Mouse (Mus musculus) adrenal gland, postnatal 14 days (tissue): ENCODE measurements at regions not wholly inside any gene's neighbourhood (a gene's known extent, or its start where the extent isn't known, plus 50 kb on each side); places are given as distances from the start of the nearest gene placed in this dataset.

ENCODE experiments used
- DNase-seq: peaks from one replicate; pipeline ENCODE4 v3.0.0; 2021; ENCODE audit warnings: mixed read lengths

- no peak for DNase-seq
Measured at GRCm38 (mm10) chr10:24444572-24444971, 150.7 kb upstream of the Ccn2 start.

DNA sequence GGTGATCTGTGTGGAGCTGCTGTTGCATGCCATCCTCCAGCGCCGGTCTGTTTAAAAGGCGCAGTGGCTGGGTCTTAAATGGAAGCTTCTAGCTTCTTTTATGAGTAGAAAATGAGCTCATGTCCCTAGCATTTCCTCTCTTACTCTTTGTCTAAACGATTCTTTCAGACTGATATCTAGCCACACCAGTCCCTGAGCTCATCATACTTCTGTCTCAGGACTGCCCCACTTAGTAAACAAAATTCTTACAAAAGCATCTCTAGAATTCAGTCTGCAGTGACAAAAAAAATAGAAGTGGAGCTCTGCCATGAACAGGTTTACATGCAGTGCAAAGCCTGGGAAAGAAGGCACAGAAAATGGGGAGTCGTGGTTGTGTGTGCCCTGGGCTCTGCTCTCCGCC is 150.2 kb upstream of the Ccn2 start:
- no peak for DNase-seq

DNA sequence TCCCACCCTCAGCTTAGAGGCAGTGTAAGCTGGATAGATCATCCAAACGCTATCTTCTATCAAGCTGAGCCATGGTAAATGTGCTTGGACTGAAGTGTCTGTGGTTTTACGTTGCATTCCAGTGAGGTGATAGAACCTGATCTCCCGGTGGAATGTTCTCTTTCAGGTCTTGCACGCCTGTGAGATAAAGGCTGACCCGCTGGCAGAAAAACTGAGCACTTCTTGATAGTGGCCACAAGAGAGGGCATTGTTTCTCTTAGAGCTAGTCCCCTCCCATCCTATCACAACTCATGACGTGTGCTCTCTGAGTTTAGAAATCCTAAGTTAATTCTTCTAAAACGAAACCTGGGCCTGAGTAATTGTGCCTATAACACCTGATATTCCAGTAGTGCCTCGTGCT is 149.1 kb upstream of the Ccn2 start:
- DNase-seq, result no peak

DNA sequence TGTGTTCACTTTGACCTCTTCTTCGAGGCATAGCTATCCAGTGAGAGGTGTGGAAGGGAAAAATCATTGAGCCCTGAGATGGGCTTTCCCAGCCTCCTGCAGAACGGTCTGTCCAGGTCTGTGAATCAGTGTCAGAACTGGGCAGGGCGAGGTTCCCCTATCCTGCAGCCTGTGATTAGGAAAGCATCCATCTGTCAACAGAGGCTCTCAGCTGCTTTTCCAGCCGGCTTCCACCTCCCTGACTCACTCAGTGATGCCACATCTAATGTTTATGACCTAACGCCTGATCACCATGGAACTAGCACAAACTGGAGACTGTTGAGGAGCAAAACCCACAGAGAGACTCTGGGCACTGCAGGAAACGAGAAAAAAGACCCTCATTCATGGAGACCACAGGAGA is 148.1 kb upstream of the Ccn2 start:
- no peak for DNase-seq

DNA sequence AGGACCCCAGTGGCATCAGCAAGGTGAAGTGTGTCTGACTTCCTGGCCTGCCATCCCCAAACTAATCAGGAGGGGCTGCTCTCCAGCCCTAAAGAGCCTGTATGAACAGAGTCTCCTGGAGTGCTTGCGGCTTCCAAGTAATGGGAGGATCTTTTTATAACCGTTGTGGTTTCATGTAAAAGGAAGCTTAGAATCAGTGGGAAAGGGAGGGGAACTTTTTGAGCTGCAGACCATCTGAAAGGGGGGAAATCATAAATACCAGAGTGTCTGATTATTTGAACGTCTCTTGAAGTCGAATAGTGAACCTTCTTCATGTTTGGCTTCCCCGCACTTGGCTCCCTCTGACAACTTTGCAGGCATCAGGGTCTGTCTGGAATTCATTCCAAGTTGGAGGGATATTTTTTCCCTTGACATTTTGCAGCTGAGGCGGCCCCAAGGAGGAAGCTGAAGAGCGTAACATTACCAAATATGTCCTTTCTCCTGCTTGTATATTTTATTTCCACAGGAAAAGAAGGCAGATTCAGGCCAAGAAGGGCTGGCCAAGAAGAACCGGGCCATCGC is 147.2 kb upstream of the Ccn2 start:
- DNase-seq, result no peak

GRCm38 (mm10) chr10:24453507-24453906 is 141.7 kb upstream of the Ccn2 start:
- no peak for DNase-seq

- peak; percentile 14 for DNase-seq
Measured at GRCm38 (mm10) chr10:24458667-24459066, 136.6 kb upstream of the Ccn2 start.

- no peak for DNase-seq
Measured at GRCm38 (mm10) chr10:24463873-24464272, 131.4 kb upstream of the Ccn2 start.

DNA sequence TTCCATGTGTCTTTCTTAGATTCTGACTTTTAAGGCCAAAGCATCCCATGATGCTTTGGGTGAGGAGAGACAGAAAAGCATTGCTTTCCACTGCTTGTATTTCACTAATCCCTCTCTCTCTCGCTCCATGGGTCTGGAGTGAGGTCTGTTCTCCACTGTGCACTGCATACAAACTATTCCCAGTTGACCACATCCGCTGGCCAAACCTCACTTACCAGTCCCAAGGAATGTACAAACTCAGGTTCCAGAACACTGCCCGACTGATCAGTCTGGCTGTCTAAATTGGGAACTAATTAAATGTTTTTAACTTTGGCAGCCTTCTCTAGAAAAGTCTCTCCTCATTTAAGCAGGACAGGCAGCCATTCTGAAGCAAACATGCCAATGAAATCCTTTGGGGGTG is 130.9 kb upstream of the Ccn2 start:
- DNase-seq, result no peak

DNA sequence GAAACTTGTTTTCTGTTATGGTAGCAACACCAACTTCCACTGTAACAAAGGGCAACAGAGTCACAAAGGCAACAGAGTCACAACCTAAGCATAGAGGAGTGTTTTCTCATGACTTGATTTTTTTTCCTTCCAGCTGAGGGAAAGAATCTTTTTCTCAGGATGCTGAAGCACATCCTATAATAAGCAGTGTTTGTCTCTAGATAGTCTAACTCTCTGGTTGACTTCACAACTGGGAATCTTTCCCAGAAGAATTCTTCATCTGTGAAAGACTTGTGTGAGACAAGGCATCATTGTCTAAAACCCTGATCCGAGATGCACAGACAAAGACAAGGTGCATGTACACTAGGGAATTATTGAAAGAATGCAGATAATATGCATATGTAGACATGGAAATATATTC is 125.5 kb upstream of the Ccn2 start:
- no peak for DNase-seq

- peak; percentile 17 for DNase-seq
Measured at GRCm38 (mm10) chr10:24471521-24471920, 123.7 kb upstream of the Ccn2 start.

DNA sequence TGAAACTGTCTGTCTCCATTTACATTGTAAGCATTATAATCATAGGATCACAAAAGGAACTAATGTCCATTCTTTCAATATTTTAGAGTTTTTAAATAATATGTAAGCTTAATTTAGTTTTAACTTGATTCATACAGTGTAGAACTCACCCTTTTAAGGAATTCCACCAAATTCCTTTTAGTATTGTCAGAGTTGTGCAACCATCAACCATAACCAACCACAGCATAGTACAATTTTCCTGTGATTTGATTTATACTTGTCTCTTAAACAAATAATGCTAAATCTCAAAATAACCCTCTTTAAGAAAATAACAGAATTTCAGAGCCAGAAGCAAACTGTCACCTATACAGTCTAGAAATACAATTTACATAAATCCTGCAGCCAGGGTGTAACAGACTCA is 119.0 kb upstream of the Ccn2 start:
- no peak for DNase-seq

- no peak for DNase-seq
Measured at GRCm38 (mm10) chr10:24478535-24478934, 116.7 kb upstream of the Ccn2 start.

- no peak for DNase-seq
Measured at GRCm38 (mm10) chr10:24479148-24479547, 116.1 kb upstream of the Ccn2 start.

- no peak for DNase-seq
Measured at GRCm38 (mm10) chr10:24481926-24482612, 113.2 kb upstream of the Ccn2 start.

DNA sequence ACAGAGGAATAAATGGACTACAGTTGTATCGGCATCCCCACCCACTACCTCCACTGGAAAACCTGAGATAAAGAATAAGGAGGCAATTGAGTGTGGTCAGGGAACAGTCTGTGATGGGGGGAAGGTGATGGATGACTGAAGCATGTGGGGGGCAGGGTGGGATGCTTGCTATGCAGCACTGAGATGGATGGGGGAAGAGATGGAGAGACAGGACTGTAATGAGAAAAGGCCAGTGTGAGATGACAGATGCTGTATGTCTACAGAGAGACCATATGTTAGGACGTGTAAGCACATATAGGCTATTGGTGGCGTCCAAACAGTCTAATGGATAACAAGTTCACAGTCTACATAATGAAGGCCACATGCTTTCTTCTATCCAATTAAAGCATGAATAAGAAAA is 112.2 kb upstream of the Ccn2 start:
- no peak for DNase-seq

DNA sequence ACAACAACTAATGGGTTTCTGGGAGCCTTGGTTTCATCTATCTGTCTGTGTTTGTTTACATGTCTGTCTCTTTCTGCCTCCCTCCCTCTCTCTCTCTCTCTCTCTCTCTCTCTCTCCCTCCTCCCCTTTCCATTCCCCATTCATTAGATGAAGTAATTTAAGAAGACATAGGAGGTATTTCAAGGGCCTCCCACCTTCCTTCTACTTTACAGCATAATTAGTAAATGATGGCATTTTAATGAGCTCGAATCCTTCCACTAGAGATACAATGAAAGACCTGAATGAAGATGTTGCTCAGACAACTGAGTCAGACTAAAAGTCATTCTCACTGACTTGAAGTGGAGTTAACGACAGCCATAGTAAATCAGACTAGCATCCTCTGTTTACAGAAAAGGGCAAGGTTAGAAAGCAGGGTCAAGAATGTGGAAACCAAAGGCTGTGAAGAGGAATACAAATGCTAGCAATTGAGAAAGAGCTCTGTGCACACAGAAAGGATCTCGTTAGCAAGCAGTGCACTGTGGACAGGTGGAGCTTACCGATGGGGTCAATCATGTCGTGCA is 111.1 kb upstream of the Ccn2 start:
- DNase-seq, result no peak

- no peak for DNase-seq
Measured at GRCm38 (mm10) chr10:24485461-24485860, 109.8 kb upstream of the Ccn2 start.

- DNase-seq, result no peak
Measured at GRCm38 (mm10) chr10:24486224-24486623, 109.0 kb upstream of the Ccn2 start.

DNA sequence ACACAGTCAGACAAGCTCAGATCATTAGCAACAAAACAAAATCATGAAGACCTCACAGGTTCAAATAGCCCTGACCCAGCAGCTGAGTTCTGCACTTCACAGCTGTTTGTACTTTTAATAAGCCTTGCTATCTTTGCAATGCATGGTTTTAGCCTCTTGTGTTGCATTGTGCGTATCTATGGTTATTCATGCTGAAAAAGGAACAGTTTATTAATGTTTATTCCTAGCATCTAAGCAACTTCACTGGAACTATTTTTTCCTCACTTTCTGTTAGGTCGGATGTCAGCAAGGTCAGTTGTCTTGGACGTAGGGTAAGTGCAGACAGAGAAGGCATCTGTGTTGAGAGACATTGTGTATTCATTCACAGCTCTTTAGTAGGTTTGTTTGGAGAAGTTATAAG is 107.3 kb upstream of the Ccn2 start:
- no peak for DNase-seq

GRCm38 (mm10) chr10:24490432-24490831 is 104.8 kb upstream of the Ccn2 start:
- no peak for DNase-seq

DNA sequence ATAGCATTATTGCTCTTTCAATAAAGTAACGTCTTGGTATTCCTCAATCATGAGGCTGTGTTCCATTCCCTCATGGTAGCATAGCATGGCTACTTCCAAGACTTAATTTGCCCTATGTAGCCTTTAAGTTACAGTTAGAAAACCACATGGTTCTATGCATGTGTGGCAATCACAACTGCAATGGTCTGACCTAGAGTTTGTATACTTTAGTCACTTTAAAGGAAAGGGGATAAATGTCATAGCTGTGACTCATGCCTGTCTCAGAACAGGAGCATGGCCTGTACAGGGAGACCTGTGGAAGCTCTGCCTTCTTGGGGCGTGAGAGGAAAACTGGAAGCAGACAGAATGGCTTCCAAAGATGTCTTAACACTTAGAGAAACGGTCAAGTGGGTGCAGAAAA is 103.4 kb upstream of the Ccn2 start:
- DNase-seq, result no peak

DNA sequence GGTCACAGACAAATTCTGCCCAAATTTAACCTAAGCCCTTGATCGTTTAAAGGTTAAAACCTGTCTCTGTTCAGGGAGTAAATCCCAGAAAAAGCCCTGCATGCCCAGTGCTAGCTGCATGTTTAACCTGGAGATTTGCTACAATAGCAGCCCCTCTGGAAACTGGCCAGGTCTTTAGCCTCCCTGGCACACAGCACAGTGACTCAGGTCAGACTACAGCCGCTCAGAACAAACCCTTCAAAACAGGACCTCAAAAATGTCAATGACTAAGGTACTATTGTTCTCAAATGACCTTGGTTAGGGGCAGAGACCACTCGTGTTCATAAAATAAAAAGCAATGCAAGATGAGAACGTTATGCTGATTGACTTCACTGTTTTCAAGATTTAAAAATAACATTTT is 101.8 kb upstream of the Ccn2 start:
- DNase-seq, result peak; percentile 84

DNA sequence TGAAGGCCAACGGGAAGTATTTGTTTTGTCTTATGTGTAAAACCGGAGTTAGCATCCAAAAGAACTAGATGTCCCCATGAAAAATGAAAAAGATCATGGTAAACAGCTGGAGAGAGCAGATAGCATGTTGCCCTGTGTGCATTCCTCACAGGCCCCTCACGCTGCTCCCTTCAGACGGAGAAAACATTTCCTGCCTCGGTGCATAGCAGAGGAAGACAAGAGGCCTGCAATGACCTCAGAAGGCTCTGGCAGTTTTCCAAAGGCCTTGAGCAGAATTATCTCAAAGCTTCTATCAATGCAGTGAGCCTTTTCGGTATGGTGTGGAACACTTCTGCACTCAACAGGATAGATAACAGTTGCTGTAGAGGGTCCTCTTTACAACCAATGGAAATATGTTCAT is 101.3 kb upstream of the Ccn2 start:
- peak; percentile 80 for DNase-seq
